Mouse (Mus musculus): ENCODE results near the gene Prkag3.

DNA sequence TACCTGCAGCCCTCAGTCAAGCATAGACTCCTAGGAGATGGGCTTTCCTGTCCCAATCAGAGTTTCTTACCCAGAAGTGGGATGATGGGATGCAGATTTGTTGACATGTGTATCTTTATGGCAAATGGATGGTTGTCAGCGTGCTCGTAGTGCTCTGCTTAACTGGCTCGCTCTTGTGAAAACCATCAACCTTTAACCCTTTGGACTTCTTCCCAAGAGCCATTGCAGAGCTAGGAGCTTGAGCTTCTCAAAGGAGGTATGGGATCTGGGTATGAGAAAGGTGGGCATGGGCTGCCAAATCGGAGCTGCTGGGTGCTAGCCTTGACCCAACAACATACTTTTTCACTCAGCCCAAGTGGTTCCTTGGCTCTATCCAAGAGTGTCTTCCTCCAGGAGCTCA, 53.2 kb downstream of the Prkag3 start:
- no peak for TF ChIP-seq CTCF (IDR thresholded peaks at IDR 0.05; ENCODE audit: control insufficient read depth, insufficient read depth, low read length)
- TF ChIP-seq POLR2A (IDR thresholded peaks at IDR 0.05; ENCODE audit: borderline replicate concordance, control insufficient read depth, low read depth, low read length): no peak

Measured in bone marrow, adult 2 months (tissue).